Mouse (Mus musculus) G1E (cell line): ENCODE measurements around the gene Zdhhc4. TPM values are rescaled to one million over a fixed set of nuclear protein-coding genes. Genes with fewer than 3 reads are reported as not detected.

ENCODE experiments used
- ATAC-seq: 2 replicates; pipeline ENCODE4 v1.8.0; 2016; ENCODE audit warnings: mild to moderate bottlenecking; ENCODE audit not compliant: insufficient number of reproducible peaks, poor library complexity, low FRiP score, severe bottlenecking; ENCODE audit errors: extremely low read depth
- DNase-seq: peaks from one replicate; pipeline ENCODE4 v3.0.0; 2012; ENCODE audit warnings: low spot score
- H3K27me3 ChIP-seq: 2 replicates; pipeline ENCODE4 v1.6.1; 2012; ENCODE audit warnings: mild to moderate bottlenecking, low read length, inconsistent platforms; ENCODE audit not compliant: insufficient read depth
- H3K36me3 ChIP-seq: replicated peaks from 2 replicates; pipeline ENCODE3; 2012; ENCODE audit warnings: mild to moderate bottlenecking, inconsistent platforms
- H3K4me1 ChIP-seq: 2 replicates; pipeline ENCODE4 v1.6.1; 2012; ENCODE audit warnings: low read depth, low read length, inconsistent platforms, mixed read lengths; ENCODE audit not compliant: insufficient read depth
- H3K4me3 ChIP-seq: 2 replicates; pipeline ENCODE4 v1.5.1; 2012; ENCODE audit warnings: low read depth, mild to moderate bottlenecking, inconsistent platforms, low read length, moderate library complexity, mixed read lengths
- H3K9me3 ChIP-seq: replicated peaks from 2 replicates; pipeline ENCODE4 v1.6.1; 2012; ENCODE audit warnings: inconsistent platforms
- CTCF ChIP-seq: IDR thresholded peaks from 2 replicates; pipeline ENCODE4 v1.5.1; 2012; ENCODE audit warnings: low read depth, low read length, inconsistent platforms, mixed read lengths
- GATA1 ChIP-seq: IDR thresholded peaks from 2 replicates; pipeline ENCODE4 v1.6.1; 2012; ENCODE audit warnings: borderline replicate concordance, low read length, inconsistent platforms, mixed read lengths
- GATA2 ChIP-seq: IDR thresholded peaks from 2 replicates; pipeline ENCODE4 v1.6.1; 2012; ENCODE audit warnings: low read depth, low read length, inconsistent platforms, borderline replicate concordance
- POLR2AphosphoS5 ChIP-seq: IDR thresholded peaks from 2 replicates; pipeline ENCODE4 v1.6.1; 2012; ENCODE audit warnings: low read depth, low read length, inconsistent platforms; ENCODE audit not compliant: insufficient replicate concordance
- TAL1 ChIP-seq: conservative IDR thresholded peaks from 2 replicates; pipeline ENCODE4 v1.6.1; 2012; ENCODE audit warnings: low read depth, low read length, inconsistent platforms, mixed read lengths
- polyA plus RNA-seq: library from polyadenylated mRNA; stranded (reverse); fragments of >175 nt; gene quantifications from 2 replicates; pipeline ENCODE4 v1.2.3, GENCODE M21; 2012
- total RNA-seq, 2 experiments: library from RNA; stranded (forward) in 1 of 2; stranded (reverse) in 1 of 2; fragments of 200-1000 nt in 1 of 2; fragments of >200 nt in 1 of 2; fragmentation: Nextera tagmentation in 1 of 2; gene quantifications; 2 replicates each; pipeline ENCODE4 v1.2.3; 2014 to 2017

The Zdhhc4 gene
- total and polyA plus RNA-seq, 3 experiments: 45.6 to 68.7 (median 53.5) TPM

- ATAC-seq: no peak
- Histone ChIP-seq H3K9me3 (peaks cover 13% of the 10 kb centered on the region), H3K4me1 (no peaks in the 10 kb centered on the region; the same call in 1 of the 2 replicates), H3K36me3 (peaks cover 7% of the 10 kb centered on the region), H3K4me3 (no peak overlapping the region), H3K27me3 (peaks cover 35% of the 10 kb centered on the region)
- TF ChIP-seq POLR2AphosphoS5 (no peak), GATA1 (no peak), CTCF (no peak), TAL1 (no peak), GATA2 (no peak)
- no peak for DNase-seq
Observed at GRCm38 (mm10) chr5:143288378-143288911, 40.6 kb downstream of the Zdhhc4 start.

- DNase-seq (no peak), ATAC-seq (no peak)
- Histone ChIP-seq H3K4me1 (no peaks in the 10 kb centered on the region; the same call in 1 of the 2 replicates), H3K9me3 (peaks cover 9% of the 10 kb centered on the region), H3K36me3 (peaks cover 6% of the 10 kb centered on the region), H3K27me3 (peaks cover 38% of the 10 kb centered on the region), H3K4me3 (no peak overlapping the region)
- TF ChIP-seq POLR2AphosphoS5 (no peak), CTCF (no peak), GATA2 (no peak), TAL1 (no peak), GATA1 (no peak)
Observed at GRCm38 (mm10) chr5:143287774-143288328, 41.2 kb downstream of the Zdhhc4 start.

DNA sequence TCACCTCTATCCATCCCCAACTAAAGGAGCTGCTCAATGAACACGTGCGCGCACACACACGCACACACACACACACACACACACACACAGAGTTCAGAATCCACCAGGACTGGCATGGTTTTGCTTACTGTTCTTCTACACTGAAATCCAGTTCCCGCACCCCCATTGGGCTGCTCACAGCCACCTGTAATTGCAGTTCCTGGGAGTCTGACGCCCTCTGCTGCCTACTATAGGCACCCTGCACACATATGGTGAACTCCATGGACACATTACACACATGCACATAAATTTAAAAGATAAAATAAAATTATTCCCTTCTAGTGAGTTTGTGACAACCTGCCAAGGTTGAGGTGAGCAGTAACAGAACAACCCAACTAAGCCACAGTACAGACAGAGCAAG lies 44.3 kb downstream of the Zdhhc4 start:
- DNase-seq: no peak
- Histone ChIP-seq H3K4me3 (no peak overlapping the region), H3K27me3 (peaks cover 56% of the 10 kb centered on the region), H3K36me3 (peaks cover 4% of the 10 kb centered on the region), H3K4me1 (no peaks in the 10 kb centered on the region; the same call in 1 of the 2 replicates), H3K9me3 (peaks cover 5% of the 10 kb centered on the region; the same call in 1 of the 2 replicates)
- TF ChIP-seq GATA1 (no peak), TAL1 (no peak), CTCF (no peak), POLR2AphosphoS5 (no peak), GATA2 (no peak)
- ATAC-seq: no peak; the same call in 1 of the 2 replicates

GRCm38 (mm10) chr5:143279247-143279646 lies 49.8 kb downstream of the Zdhhc4 start:
- H3K27me3 ChIP-seq: peaks cover 68% of the 10 kb centered on the region

DNA sequence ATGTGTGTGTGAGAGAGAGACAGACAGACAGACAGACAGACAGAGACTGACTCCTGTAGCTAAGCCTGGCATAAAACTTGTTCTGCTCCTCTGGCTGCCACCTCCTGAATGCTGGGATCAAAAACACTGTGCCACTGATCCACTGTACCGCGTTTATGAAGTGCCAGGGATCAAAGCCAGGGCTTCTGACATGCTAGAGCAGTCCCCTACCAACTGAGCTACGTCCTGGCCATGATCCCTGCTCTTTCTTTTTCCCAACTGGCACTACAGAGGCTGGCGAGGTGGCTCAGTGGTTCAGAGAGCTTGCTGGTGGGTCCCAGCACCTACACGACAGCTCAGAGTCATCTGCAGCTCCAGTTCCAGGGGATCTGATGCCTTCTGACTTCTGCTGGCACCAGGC lies 53.3 kb downstream of the Zdhhc4 start:
- ATAC-seq: no peak
- no peak for TF ChIP-seq TAL1
- TF ChIP-seq GATA1: no peak
- TF ChIP-seq CTCF: no peak
- TF ChIP-seq GATA2: no peak
- no peak for TF ChIP-seq POLR2AphosphoS5
- DNase-seq: no peak
- Histone ChIP-seq H3K4me1 (peaks cover 47% of the 10 kb centered on the region), H3K36me3 (peaks cover 8% of the 10 kb centered on the region), H3K4me3 (no peak overlapping the region), H3K9me3 (no peaks in the 10 kb centered on the region), H3K27me3 (peaks cover 49% of the 10 kb centered on the region)

More at GRCm38 (mm10) chr5:143279247-143279646, 49.8 kb downstream of the Zdhhc4 start:
- H3K4me1 ChIP-seq: peaks cover 17% of the 10 kb centered on the region
- ATAC-seq: no peak
- no peak overlapping the region for H3K4me3 ChIP-seq
- H3K9me3 ChIP-seq: no peaks in the 10 kb centered on the region
- H3K36me3 ChIP-seq: no peaks in the 10 kb centered on the region
- DNase-seq: no peak
- no peak for TF ChIP-seq GATA2
- no peak for TF ChIP-seq POLR2AphosphoS5

- Histone ChIP-seq H3K36me3 (peaks cover 12% of the 10 kb centered on the region), H3K4me3 (peak overlapping the region; percentile 33; the same call in 1 of the 2 replicates), H3K9me3 (no peaks in the 10 kb centered on the region), H3K27me3 (peaks cover 25% of the 10 kb centered on the region), H3K4me1 (peaks cover 67% of the 10 kb centered on the region)
- DNase-seq (peak; percentile 70), ATAC-seq (peak; percentile 65; the same call in 1 of the 2 replicates)
- no peak for TF ChIP-seq POLR2AphosphoS5
- TF ChIP-seq TAL1: no peak; the same call in 1 of the 2 replicates
- no peak for TF ChIP-seq GATA2
- TF ChIP-seq CTCF: no peak
- TF ChIP-seq GATA1: no peak
Observed at GRCm38 (mm10) chr5:143272540-143273330, 56.3 kb downstream of the Zdhhc4 start.
